Mouse (Mus musculus) T-helper 17 cell (primary cell): ENCODE data around the gene Synpo2.

ENCODE experiments used
- in situ Hi-C, 2 experiments: fragments of 300-600 bp; cut with MboI, MseI; formaldehyde crosslinking; loops; 1 replicate in 1 of 2; 2 replicates in 1 of 2; pipeline ENCODE4 v1.15.1; 2025; ENCODE audit warnings: high pct_unique_total_duplicates in 2 of 2

The Synpo2 gene

DNA sequence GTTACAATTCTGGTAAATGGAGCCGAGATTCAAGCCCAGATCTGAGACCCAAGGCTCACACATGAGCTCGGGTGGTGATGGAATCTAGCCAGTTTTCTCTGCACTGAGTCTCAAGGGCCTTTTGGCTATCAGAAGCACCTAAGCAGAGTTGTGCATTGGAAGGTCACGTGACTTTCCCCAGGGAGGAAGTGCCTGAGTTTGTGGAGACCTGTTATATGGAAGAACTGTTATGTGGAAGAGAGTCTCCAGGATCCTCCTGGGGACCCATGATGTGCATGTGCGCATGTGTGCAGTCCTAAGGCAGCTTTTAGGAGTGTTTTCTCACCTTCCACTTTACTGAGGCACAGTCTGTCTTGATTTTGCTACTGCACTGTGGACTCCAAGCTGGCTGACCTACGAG is 63.8 kb downstream of the Synpo2 start:
- in situ Hi-C loops: loop anchor here in 1 of 2 experiments (5.0 kb wide), 1 partner anchor 180 kb away; no protein-coding TSS in a partner anchor

DNA sequence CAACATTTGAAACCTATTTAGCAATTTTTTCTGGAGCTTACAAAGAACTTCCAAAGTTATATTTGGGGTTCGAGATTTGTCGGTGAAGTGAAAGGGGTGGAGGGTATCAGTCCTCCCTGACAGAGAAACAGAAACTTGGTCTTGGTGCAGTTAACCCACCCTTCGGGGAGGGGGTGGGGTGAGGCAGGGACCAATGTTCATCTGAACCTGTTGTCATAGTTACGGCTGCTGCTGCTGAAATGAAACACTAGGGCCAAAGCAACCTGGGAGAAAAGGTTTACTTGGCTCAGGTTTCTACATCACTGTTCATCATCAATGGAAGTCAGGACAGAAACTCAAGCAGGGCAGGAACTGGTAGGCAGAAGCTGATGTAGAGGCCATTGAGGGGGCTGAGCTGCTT is 66.6 kb downstream of the Synpo2 start:
- in situ Hi-C loops: no loop called here

DNA sequence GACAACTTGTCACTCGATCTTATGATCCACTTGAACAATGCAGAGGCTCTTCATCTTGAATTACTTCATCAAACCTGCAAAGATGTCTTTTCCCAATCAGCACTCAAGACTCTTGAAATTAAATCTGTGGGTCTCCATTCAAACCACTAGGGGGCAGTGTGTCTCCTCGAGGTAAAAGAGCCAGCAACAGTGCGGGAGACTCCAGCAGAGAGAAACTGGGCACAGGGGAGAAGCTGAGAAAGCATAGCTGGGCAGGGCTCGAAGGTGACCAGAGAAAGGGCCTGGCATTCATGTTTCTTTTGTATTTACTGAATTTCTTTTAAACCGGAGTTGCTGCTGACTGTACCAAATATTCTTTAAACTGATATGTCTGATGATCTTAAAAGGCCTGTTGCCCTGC is 67.1 kb downstream of the Synpo2 start:
- in situ Hi-C loops: no loop called here

DNA sequence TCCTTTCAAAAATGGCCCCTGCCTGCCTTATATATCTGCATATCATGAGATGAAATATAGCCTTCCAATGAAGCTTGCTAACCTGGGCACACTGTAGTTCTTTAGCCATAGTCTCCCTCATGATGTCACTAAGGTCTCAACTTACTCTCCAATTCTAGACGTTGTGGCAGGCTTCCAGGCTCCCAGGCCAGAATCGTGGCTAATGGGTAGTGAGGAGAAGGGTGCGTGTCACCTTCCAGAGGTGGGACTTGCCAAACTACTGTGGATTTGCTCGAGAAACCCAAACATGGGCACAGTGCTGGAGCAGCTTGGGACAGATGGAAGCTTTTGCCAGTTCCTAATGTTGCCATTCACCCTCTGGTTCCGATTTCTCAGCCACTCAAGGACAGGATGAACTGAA is 69.5 kb downstream of the Synpo2 start:
- in situ Hi-C loops: no loop called here

DNA sequence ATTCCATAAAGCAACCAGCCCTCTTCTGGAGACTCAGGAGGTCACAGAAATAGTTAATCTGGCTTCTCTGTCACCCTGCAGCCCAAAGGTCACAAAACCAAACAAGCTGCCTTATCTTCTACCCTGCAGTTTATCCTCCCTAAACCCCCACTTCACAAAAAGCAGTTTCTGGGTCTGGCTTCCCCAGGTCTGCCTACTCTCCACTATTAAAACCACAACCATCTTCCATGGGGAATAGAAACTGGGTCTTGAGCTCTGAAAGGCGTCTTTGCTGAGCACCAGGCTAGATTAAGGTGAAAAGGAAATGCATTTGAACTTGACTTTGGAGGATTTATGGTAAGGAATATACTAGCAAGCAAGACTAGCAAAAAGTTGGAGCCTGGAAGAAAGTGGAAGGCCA is 71.8 kb downstream of the Synpo2 start:
- in situ Hi-C loops: loop anchor here (5.0 kb wide), 3 partner anchors 153 to 188 kb away; no protein-coding TSS in a partner anchor

DNA sequence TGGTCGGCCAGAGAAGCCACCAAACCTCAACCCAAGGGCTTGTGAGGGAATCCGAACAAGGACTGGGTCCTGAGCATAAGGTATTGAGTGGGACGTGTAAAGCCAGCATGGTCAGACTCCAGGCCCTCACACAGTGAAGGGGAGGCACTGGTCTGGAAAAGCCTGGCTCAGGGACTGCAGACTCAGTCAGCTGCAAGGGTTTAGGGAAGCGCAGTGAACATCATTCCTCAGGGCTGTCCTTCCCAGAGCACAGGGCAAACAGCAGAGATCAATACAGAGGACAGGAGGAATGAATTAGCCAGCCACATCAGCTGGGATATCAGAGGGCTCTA is 72.8 kb downstream of the Synpo2 start:
- in situ Hi-C loops: loop anchor here (5.0 kb wide), 3 partner anchors 154 to 189 kb away; no protein-coding TSS in a partner anchor

DNA sequence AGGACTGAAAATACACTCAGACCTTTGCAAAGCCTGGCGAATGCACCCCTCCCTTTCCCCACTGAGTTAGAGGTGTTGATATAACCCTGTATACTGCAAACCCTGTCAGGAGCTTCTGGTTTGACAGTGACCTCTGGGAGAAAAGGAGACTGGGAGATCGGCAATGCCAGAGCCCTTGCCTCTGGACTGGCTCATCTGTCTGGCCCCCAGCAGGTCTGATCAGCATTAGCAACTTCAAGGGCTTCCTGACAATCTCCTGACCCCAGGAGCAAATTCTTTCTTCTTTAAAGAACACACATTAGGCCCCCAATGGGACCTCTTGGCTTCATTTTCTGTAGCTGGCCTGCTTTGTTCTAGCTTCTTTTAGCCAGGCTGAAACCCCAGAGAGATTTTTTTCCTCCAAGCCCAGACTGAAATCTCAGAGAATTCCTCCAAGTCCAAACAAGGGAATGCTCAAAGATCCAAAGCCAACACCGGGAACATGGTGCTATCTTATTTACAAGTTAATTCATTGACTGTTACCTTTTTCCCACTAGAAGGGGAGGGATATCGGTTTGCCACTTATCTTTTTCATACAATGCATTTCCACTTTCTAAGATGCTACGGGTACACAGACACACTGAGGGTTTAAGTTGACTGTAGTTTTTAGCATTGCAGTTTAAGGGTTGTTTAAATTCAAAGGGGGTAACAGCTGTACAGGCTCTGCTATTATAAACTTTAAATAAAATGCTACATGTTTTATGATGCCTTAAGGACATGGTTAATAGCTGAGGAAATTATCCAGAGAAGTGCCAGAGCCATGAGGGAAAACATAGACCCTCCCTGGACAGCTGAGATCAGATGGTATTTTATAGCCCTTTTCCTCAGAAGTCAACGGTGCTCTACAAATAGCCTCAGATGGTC is 73.4 kb downstream of the Synpo2 start:
- in situ Hi-C loops: loop anchor here (5.0 kb wide), 3 partner anchors 155 to 190 kb away; no protein-coding TSS in a partner anchor

DNA sequence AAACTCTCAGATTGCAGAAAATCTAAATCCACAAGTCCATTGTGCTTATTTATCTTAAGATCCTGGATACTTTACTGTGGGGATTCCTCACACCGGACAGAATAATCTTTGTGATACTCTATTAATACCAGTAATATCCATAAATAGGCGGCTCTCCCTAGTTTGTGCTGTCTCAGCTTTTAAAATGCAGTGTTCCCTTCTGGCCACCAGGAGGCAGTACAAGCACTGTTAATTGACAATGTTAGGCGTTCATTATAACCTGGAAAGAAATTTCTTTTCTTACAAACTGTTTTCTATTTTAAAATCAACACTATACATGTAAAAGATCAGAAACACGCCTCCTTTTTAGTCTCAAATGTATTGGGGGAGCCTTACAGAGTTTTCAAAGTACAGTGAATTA is 75.2 kb downstream of the Synpo2 start:
- in situ Hi-C loops: loop anchor here (5.0 kb wide), 3 partner anchors 157 to 192 kb away; no protein-coding TSS in a partner anchor

DNA sequence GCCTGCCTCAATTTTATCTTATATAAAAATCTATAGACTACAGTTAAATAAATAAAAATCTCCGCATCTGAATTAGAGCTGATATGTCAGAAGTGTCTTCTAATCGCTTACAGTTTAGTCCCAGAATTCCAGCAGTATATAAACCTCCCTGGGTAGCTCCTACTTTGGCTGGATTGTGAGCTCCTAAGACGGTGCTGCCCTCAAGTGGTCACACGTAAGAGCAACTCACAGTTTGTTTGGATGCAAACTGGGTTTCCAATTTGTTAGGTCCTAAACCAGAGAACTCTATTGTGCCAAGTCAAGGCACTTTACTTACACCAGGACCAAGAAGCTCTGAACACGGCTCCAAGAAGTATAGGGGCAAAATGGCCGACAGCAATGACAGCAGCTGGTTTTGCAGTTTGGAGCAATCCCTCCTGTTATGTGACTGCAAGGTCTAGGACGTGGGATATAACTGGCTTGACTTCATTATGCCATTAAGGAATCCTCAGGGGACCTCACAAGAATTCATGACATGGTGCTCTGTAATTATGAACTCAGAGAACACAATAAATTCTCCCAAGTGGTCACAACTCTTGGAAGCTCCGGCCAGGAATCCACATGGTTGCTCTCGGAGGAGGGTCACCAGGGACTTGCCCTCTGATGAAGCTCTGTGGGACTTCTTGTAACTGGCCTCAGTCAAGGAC is 76.7 kb downstream of the Synpo2 start:
- in situ Hi-C loops: no loop called here

DNA sequence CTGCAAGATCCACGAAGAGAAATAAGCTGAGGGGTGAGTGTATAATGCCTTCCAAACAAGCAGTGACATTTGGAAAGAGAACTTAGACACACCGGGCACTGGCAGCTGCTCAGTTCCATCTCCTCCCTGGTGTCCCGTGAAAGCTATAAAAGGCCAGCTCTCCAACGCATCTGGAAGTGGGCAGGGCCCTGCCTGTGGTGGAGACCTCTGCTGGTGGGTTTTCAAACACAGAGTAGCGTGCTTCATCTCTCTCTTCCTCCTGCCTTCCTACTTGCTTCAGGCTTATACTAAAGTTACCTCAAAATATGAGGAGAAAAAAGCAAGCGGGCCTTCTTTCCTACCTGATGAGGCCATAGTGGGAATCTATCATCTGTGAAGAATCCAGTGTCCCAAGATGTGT is 77.4 kb downstream of the Synpo2 start:
- in situ Hi-C loops: no loop called here

DNA sequence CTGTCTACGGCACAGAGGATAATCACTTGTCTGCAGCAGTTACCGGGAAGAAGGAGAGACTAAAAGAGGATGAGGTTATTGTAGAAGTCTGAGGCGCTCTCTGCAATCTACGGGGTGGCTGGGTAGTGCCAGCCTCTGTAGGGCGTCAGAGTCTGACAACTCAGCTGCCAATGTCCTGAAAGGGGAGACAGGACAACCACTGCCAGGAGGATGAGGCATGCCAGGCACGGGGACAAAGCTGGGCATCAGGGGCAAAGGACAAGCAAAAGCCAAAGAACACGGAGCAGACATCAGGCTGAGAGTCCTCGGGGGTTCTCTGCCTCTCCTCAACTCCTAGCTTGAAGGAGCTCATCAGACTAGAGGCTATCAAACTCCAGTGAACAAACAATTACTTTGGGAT is 82.6 kb downstream of the Synpo2 start:
- in situ Hi-C loops: no loop called here

DNA sequence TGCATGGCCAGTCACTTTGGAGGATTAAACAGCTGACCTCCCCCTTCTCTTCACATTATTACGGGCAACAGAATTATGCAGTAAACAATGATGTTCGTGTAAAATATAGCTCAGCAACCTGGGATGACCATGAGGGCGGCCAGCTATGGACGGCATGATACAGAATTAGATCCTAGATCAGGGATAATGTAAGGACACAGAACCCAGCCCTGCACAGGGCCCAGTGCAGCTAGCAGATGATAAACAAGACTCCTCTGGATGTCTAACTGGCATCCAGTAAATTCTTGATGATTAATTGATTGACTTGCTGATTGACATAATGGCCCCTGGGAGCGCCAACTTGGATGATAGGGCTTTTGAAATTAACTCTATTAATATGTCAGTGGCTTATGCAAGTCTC is 83.0 kb downstream of the Synpo2 start:
- in situ Hi-C loops: no loop called here

DNA sequence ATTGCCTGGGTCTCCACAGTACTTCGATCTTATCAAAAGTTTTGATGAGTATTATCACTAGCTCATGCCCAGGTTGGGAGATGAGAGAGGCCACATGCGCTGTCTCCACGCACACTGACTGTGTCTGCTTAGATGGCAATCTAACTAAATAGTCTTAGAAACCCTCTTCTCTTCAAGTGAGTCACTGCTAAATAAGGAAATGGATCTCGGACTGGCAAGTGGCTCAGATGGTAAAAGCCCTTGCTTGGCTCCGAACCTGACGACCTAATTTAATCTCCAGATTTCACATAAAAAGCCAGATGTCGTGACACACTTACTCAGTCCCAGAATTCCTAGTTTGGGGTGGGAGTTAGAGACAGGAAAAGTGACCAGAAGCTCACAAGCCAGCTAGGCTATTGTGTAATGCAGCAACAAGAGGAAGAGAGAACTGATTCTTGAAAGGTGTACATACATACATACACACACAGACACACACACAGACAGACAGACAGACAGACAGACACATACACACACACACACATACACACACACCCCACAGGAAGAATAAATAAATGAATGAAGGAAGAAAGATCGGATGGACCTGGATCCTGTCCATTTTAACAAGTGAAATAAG is 85.3 kb downstream of the Synpo2 start:
- in situ Hi-C loops: no loop called here

DNA sequence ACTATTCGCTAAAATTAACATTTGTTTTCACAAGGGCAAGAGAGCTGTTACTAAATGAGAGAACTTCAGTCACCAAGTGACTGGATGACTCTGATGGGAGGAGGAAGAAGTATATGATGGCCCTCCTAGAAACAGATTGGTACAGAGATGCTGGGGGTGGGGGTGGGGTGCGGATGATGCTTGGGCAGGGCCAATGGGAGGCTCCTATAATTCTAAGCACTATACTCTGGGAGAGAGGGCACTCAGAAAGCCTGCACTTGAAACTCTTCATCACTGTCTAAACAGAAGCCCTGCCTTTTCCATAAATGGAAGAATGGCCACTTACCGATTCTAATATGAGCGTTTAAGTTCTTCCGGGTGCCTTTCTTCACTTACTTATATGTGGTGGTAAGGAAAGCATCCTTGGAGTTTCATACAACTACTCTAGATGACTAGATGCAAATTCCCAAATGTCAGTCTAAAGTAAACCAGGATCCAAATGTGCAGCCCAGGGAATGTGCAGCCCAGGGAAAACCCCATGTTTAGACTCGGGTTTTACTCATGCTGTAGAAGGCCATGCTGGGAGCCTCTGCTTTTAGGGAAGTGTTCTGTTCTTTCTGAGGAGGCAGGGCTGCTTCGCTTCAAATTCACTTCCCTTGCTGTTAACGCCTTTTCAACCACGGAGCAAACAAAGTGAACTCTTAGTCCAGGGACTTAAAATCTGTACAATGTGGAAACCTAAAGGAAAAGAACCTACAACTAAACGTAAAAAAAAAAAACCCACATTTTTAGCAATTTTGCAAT is 86.4 kb downstream of the Synpo2 start:
- in situ Hi-C loops: no loop called here

DNA sequence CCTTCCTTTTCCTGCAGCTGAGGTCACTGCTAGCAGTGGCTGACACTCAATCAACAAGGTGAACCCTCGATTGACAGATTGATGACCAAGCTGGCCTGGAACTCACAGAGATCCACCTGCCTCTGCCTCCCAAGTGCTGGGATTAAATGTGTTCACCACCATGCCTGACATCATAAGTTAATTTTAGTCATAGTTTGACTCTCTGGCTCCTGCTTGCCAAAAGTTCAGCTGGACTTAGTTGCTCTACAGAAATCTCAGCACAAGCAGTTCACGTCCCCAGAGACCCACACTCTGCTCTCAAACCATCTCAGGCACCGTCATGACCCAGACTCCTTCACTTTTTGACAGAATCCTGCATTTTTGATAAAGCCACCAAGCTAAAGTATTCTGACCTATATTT is 87.3 kb downstream of the Synpo2 start:
- in situ Hi-C loops: no loop called here

DNA sequence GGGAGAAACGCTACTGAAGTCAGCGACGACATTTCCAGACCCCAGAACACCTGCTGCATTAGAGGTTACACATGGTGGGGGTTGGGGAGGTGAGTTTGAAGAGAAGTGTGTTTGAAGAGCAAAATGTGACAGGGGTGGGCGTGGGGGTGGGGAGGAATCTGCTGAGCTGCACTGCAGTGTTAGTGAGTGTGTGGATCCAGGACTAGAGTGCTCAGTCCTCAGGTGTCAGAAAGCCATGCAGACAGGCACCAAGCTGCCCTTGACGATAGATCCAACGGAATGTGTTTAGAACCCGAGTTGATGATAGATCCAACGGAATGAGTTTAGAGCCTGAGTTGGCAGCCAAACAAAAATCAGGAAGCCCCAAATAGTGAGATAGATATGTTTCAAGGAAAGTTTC is 89.4 kb downstream of the Synpo2 start:
- in situ Hi-C loops: no loop called here

DNA sequence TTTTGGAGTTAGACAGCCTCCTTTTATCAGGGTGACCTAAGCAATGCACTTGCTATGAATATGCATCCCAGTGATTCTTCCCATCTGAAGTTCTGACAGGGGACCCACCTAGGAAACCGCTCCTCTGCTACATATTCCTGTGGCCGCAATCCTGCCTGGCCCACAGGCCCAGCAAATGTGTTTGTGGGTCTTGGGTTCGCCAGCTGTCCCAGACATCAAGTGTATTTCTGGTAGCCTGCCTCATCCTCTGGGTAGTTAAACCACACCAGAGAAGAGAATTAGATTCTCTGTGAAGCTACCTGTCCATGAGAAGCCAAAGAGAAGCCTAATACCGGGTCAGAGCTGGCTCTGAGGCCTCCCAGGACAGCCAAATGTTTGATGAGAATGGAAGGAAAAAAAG is 90.0 kb downstream of the Synpo2 start:
- in situ Hi-C loops: no loop called here

DNA sequence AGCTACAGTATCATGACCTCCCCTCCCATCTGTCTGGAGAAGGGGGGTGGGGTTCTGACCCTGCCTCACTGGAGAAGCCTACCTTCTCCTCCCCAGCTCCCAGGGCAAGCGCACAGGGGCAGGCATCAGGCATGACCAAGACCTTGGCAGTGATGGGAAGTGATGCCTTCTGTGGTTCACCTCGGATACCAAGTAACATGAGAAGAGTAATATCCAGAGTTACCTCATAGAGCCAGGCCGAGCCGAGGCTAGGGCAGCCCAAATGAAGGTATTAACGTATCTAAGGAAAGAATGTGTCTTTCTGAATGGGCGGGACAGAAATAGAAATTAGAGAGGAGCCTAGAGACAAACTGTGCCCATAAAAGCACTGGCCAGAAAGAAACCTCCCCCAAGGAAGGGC is 92.5 kb downstream of the Synpo2 start:
- in situ Hi-C loops: no loop called here

DNA sequence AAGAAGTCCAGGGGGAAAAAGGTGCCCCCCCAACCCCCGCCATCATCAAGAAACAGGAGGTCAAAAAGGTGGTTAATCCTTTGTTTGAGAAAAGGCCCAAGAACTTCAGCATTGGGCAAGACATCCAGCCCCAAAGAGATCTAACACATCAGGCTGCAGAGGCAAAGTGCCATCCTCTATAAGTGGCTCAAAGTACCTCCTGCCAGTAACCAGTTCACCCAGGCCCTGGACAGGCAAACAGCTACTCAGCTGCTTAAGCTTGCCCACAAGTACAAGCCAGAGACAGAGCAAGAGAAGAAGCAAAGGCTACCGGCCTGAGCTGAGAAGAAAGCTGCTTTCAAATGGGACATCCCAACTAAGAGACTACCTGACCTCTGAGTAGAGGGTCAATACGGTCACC is 93.7 kb downstream of the Synpo2 start:
- in situ Hi-C loops: no loop called here

DNA sequence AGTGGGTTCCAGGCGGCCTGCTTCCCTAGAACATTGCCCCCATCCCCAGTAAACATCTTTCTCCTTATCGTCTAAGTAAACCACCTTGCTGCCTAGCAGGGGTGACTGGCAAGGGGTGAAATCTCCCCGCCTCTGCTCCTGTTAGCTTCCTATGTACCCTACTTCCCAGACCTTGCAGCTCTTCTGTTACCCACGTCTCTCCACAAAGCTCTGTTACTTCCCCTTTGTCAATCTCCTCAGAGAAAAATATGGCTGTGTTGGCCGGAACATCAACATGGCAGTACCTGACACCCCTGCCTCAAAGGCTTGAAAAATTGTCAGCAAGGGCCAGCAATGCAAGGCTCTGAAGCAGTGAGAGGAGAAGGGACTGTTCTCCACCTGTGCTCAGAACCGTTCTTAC is 94.9 kb downstream of the Synpo2 start:
- in situ Hi-C loops: no loop called here

DNA sequence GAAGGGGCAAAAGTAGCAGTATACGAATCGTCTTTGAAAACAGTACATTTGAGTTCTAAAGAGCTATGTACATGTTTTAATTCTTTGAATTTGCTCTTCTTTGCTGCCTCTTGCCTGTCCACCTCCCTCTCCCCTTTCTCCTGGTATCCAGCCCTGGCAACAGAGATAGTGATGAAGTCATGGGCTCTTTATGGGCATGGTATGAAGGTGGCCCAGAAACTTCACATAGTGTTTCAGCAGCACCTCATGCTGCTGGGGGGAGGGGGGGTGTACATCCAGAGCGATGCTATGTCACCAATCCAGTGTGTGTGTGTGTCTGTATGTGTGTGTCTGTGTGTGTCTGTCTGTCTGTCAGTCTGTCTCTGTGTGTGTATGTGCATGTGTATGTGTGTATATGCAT is 95.8 kb downstream of the Synpo2 start:
- in situ Hi-C loops: no loop called here

DNA sequence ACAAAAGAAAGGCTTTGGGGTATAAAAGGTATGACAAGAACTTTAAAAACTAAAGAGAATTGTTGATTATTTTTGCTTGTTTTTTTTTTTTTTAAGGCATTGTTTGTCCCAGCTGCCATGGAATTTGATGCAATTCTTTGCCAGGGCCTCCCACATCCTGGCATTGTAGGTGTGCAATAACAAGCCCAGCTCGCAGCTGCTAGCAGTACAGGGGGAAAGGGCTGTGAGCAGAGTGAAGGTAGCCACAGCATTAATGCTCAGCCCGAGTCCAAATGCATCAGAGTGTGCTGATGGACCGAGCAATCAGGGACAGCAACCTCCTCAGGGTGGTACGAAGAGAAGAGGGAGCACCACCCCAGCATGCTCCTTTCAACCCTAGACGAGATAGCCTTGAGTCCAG is 96.3 kb downstream of the Synpo2 start:
- in situ Hi-C loops: no loop called here
